Mouse (Mus musculus) thymus, adult 2 months (tissue): Measurements from ENCODE around the gene Foxk1.

ENCODE experiments used
- CTCF ChIP-seq: fragments of 200-500 bp; IDR thresholded peaks from 2 replicates; pipeline ENCODE4 v1.5.1; 2012; ENCODE audit warnings: mild to moderate bottlenecking, control low read depth, low read length, moderate library complexity, borderline replicate concordance; ENCODE audit not compliant: control insufficient read depth, poor library complexity, insufficient read depth; ENCODE audit errors: extremely low read depth
- POLR2A ChIP-seq: fragments of 200-500 bp; IDR thresholded peaks from 2 replicates; pipeline ENCODE4 v1.6.1; 2012; ENCODE audit warnings: mild to moderate bottlenecking, low read length, control low read depth, moderate library complexity; ENCODE audit not compliant: control insufficient read depth, poor library complexity, insufficient read depth; ENCODE audit errors: extremely low read depth

GRCm38 (mm10) chr5:142378068-142378467 is 23.2 kb upstream of the Foxk1 start:
- TF ChIP-seq POLR2A, result no peak
- no peak for TF ChIP-seq CTCF
